26 mouse cellular contexts compared by ENCODE assay signal in genomic region chr12:61624532-61624931, GRCm38 (mm10).
"Had no signal": no experiment of that assay in that cellular context is flagged by ENCODE, and none has a peak within 500 bp of the region (broad histone marks: within the 10 kb centered on the region; RNA-seq: fewer than 3 reads in every experiment).

No protein-coding gene starts in this region.

- H3K9ac ChIP-seq: embryonic facial prominence, embryonic 12.5 days; embryonic facial prominence, embryonic 13.5 days; embryonic facial prominence, embryonic 15.5 days; forebrain, embryonic 12.5 days; forebrain, embryonic 13.5 days; forebrain, embryonic 15.5 days; forebrain, postnatal 0 days had no signal

- H3K4me2 ChIP-seq: embryonic facial prominence, embryonic 12.5 days; embryonic facial prominence, embryonic 13.5 days; embryonic facial prominence, embryonic 15.5 days; forebrain, embryonic 12.5 days; forebrain, embryonic 13.5 days; forebrain, embryonic 15.5 days had no signal

- H3K27me3 ChIP-seq: embryonic facial prominence, embryonic 12.5 days; embryonic facial prominence, embryonic 13.5 days; embryonic facial prominence, embryonic 15.5 days; forebrain, embryonic 12.5 days; forebrain, embryonic 13.5 days; forebrain, embryonic 15.5 days had no signal

- H3K4me3 ChIP-seq: embryonic facial prominence, embryonic 10.5 days; embryonic facial prominence, embryonic 12.5 days; embryonic facial prominence, embryonic 13.5 days; embryonic facial prominence, embryonic 15.5 days; erythroblast, embryonic 14.5 days; forebrain, embryonic 10.5 days; forebrain, embryonic 12.5 days; forebrain, embryonic 13.5 days; forebrain, embryonic 15.5 days; gastrocnemius, adult 2 months; heart, adult 2 months had no signal

- H3K4me1 ChIP-seq: embryonic facial prominence, embryonic 10.5 days; embryonic facial prominence, embryonic 12.5 days; embryonic facial prominence, embryonic 13.5 days; embryonic facial prominence, embryonic 15.5 days; forebrain, embryonic 10.5 days; forebrain, embryonic 12.5 days; forebrain, embryonic 13.5 days; forebrain, embryonic 15.5 days had no signal

- ATAC-seq: forebrain, embryonic 13.5 days; forebrain, embryonic 14.5 days; forebrain, embryonic 15.5 days; forebrain, embryonic 16.5 days; forebrain, postnatal 0 days had no signal

- H3K27ac ChIP-seq: embryonic facial prominence, embryonic 10.5 days; embryonic facial prominence, embryonic 12.5 days; embryonic facial prominence, embryonic 13.5 days; embryonic facial prominence, embryonic 15.5 days; forebrain, embryonic 10.5 days; forebrain, embryonic 12.5 days; forebrain, embryonic 13.5 days; forebrain, embryonic 15.5 days; gastrocnemius, adult 2 months; heart, adult 2 months had no signal

- DNase-seq: cerebellum, adult 9-11 months; cerebellum, postnatal 10 days; cerebellum, postnatal 14 days; cerebellum, postnatal 25 days; cerebellum, postnatal 36 days; embryo, embryonic 11 days; forebrain, postnatal 0 days; gastrocnemius, adult 2 months; gastrocnemius, postnatal 10 days; gastrocnemius, postnatal 14 days; gastrocnemius, postnatal 25 days; gastrocnemius, postnatal 36 days; heart, adult 11 months; heart, adult 18-20 months; heart, adult 2 months had no signal

- H3K36me3 ChIP-seq: embryonic facial prominence, embryonic 10.5 days; embryonic facial prominence, embryonic 12.5 days; embryonic facial prominence, embryonic 13.5 days; embryonic facial prominence, embryonic 15.5 days; forebrain, embryonic 10.5 days; forebrain, embryonic 12.5 days; forebrain, embryonic 15.5 days had no signal

- H3K9me3 ChIP-seq: embryonic facial prominence, embryonic 10.5 days; embryonic facial prominence, embryonic 12.5 days; embryonic facial prominence, embryonic 13.5 days; embryonic facial prominence, embryonic 15.5 days; forebrain, embryonic 10.5 days; forebrain, embryonic 12.5 days; forebrain, embryonic 13.5 days; forebrain, embryonic 15.5 days had no signal
